Mouse (Mus musculus) hindbrain, embryonic 13.5 days (tissue): Measurements from ENCODE around the gene Disp2. TPM values are rescaled to one million over a fixed set of nuclear protein-coding genes. Genes with fewer than 3 reads are reported as not detected.

Experiments used
- ATAC-seq: fragments of 200-750 bp; cut with Nextera tagmentation; 2 replicates; pipeline ENCODE4 v1.8.0; 2017; ENCODE audit warnings: moderate TSS enrichment; ENCODE audit not compliant: low FRiP score
- H3K27ac ChIP-seq: fragments of 300-500 bp; sonication (generic); 2 replicates; pipeline ENCODE4 v1.5.1; 2015; ENCODE audit warnings: inconsistent platforms, mild to moderate bottlenecking, moderate library complexity
- H3K27me3 ChIP-seq: fragments of 300-500 bp; sonication (generic); 2 replicates; pipeline ENCODE4 v1.6.1; 2015; ENCODE audit warnings: mild to moderate bottlenecking, inconsistent platforms
- H3K36me3 ChIP-seq: fragments of 300-500 bp; sonication (generic); 2 replicates; pipeline ENCODE4 v1.6.1; 2015; ENCODE audit warnings: mild to moderate bottlenecking, inconsistent platforms
- H3K4me1 ChIP-seq: fragments of 300-500 bp; sonication (generic); replicated peaks from 2 replicates; pipeline ENCODE4 v1.6.1; 2015; ENCODE audit warnings: inconsistent platforms
- H3K4me2 ChIP-seq: fragments of 300-500 bp; sonication (generic); 2 replicates; pipeline ENCODE4 v1.6.1; 2015; ENCODE audit warnings: inconsistent platforms, mild to moderate bottlenecking, moderate library complexity
- H3K4me3 ChIP-seq: fragments of 300-500 bp; sonication (generic); 2 replicates; pipeline ENCODE4 v1.5.1; 2015; ENCODE audit warnings: mild to moderate bottlenecking, inconsistent platforms
- H3K9ac ChIP-seq: fragments of 300-500 bp; sonication (generic); 2 replicates; pipeline ENCODE4 v1.6.1; 2015; ENCODE audit warnings: mild to moderate bottlenecking, inconsistent platforms
- H3K9me3 ChIP-seq: fragments of 300-500 bp; sonication (generic); 2 replicates; pipeline ENCODE4 v1.6.1; 2016; ENCODE audit warnings: inconsistent platforms
- WGBS: fragments of 180-500 bp; shearing (Covaris S2); methylation state at CpG from one replicate; pipeline ENCODE4 v1.1.7; 2015; 5-methylcytosine and 5-hydroxymethylcytosine counted together
- polyA plus RNA-seq: library from polyadenylated mRNA; unstranded; fragments of >200 nt; fragmentation: Nextera tagmentation; extraction: Ambion mirVana; gene quantifications from 2 replicates; pipeline ENCODE4 v1.2.1, GENCODE M21; 2015

Gene Disp2
- polyA plus RNA-seq, 1 experiment from 2014 or later = 37.3 TPM

- Histone ChIP-seq H3K4me2 (peak overlapping the region; percentile 89), H3K4me3 (peak overlapping the region; percentile 95), H3K27ac (peak overlapping the region; percentile 82), H3K9me3 (no peaks in the 10 kb centered on the region), H3K36me3 (0 out of 2 replicates have a peak, but pooled peaks cover 2% of the 10 kb centered on the region), H3K27me3 (peaks cover 24% of the 10 kb centered on the region), H3K4me1 (peaks cover 61% of the 10 kb centered on the region), H3K9ac (peak overlapping the region; percentile 97)
- under 1% methylated on average over 93 of the region's 113 CpGs for WGBS
- peak; percentile 34 for ATAC-seq
These were observed 33.3 kb upstream of the Disp2 start for GRCm38 (mm10) chr2:118745915-118746901.

DNA sequence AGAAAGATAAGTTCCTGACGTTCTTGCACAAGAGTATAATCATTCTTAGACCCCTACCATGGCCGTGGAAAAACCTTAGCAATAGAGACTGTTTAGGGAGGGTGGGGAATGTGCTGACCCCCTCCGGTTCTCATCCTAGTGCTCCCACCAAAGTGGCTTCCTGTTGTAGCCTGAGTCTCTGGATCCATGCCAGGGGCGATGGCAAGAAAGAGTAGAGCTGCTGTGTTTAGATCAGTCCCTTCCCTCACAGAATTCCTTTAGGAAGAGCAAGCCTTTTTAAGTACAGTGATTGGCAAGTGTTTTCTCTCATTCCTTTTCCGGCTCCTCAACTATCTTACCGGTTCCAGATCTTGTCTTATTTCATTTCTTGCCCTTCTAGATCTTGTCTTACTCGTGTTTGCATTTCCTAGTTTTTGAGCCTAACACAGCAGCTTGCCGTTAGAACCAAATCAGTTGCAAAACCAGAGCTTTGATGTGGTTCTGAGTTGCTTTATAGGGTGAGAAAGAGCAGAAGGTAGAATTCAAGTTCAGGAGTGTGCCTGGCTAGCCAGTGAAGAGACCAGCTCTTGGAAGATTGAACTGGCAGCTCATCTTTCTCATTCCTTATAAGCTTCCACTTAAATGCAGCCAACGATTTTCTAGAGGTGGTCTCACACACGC is 32.1 kb upstream of the Disp2 start:
- WGBS = 39% methylated on average over 10 of the region's 10 CpGs
- Histone ChIP-seq H3K9ac (peak overlapping the region; percentile 97), H3K4me1 (peaks cover 70% of the 10 kb centered on the region)

GRCm38 (mm10) chr2:118749341-118749884 is 30.1 kb upstream of the Disp2 start:
- Histone ChIP-seq H3K4me1 (peaks cover 66% of the 10 kb centered on the region), H3K36me3 (peaks cover 7% of the 10 kb centered on the region; the same call in 1 of the 2 replicates), H3K9me3 (no peaks in the 10 kb centered on the region), H3K4me3 (peak overlapping the region; percentile 12), H3K27me3 (peaks cover 6% of the 10 kb centered on the region), H3K27ac (peak overlapping the region; percentile 76), H3K9ac (peak overlapping the region; percentile 59), H3K4me2 (peak overlapping the region; percentile 29)
- ATAC-seq = no peak
- 12% methylated on average over 10 of the region's 10 CpGs for WGBS

More for the DNA sequence above, 32.1 kb upstream of the Disp2 start:
- Histone ChIP-seq H3K36me3 (peaks cover 6% of the 10 kb centered on the region; the same call in 1 of the 2 replicates), H3K4me3 (peak overlapping the region; percentile 95), H3K27me3 (peaks cover 15% of the 10 kb centered on the region), H3K4me2 (peak overlapping the region; percentile 89), H3K9me3 (no peaks in the 10 kb centered on the region), H3K27ac (peak overlapping the region; percentile 12; the same call in 1 of the 2 replicates)
- no peak for ATAC-seq

GRCm38 (mm10) chr2:118750476-118750875 is 29.0 kb upstream of the Disp2 start:
- 72% methylated on average over 8 of the region's 8 CpGs for WGBS
- ATAC-seq = no peak
- H3K36me3 ChIP-seq = peaks cover 7% of the 10 kb centered on the region; the same call in 1 of the 2 replicates
- peak overlapping the region; percentile 59; the same call in 1 of the 2 replicates for H3K9ac ChIP-seq
- no peak overlapping the region for H3K4me3 ChIP-seq
- H3K4me1 ChIP-seq = peaks cover 56% of the 10 kb centered on the region
- peak overlapping the region; percentile 29; the same call in 1 of the 2 replicates for H3K4me2 ChIP-seq
- no peaks in the 10 kb centered on the region for H3K9me3 ChIP-seq
- H3K27me3 ChIP-seq = no peaks in the 10 kb centered on the region
- H3K27ac ChIP-seq = peak overlapping the region; percentile 76; the same call in 1 of the 2 replicates

GRCm38 (mm10) chr2:118751896-118752791 is 27.4 kb upstream of the Disp2 start:
- H3K27me3 ChIP-seq = no peaks in the 10 kb centered on the region
- peaks cover 7% of the 10 kb centered on the region; the same call in 1 of the 2 replicates for H3K36me3 ChIP-seq
- no peak for ATAC-seq
- H3K9ac ChIP-seq = 0 out of 2 replicates have a peak overlapping the region, but pooled peaks have one; percentile 19
- no peak overlapping the region for H3K4me3 ChIP-seq
- peak overlapping the region; percentile 44; the same call in 1 of the 2 replicates for H3K27ac ChIP-seq
- no peaks in the 10 kb centered on the region for H3K9me3 ChIP-seq
- 67% methylated on average over 16 of the region's 16 CpGs for WGBS
- H3K4me1 ChIP-seq = peaks cover 50% of the 10 kb centered on the region
- no peak overlapping the region for H3K4me2 ChIP-seq

DNA sequence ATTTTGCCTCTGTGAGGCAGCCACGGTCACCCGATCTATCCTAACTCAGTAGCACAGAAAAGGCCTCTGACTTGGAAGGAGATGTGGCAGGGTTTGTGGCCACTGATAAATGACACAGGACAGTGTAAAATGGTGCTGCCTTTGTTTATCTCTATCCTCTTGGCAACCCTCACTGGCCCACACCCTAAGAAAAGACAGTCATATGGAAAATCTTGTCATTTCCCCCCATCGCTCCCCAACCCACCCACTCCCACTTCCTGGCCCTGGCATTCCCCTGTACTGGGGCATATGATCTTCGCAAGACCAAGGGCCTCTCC is 26.8 kb upstream of the Disp2 start:
- H3K4me1 ChIP-seq = peaks cover 44% of the 10 kb centered on the region
- no peaks in the 10 kb centered on the region for H3K9me3 ChIP-seq
- no peak overlapping the region for H3K4me3 ChIP-seq
- peaks cover 7% of the 10 kb centered on the region; the same call in 1 of the 2 replicates for H3K36me3 ChIP-seq
- no peak overlapping the region for H3K4me2 ChIP-seq
- H3K27me3 ChIP-seq = no peaks in the 10 kb centered on the region
- 0 out of 2 replicates have a peak overlapping the region, but pooled peaks have one; percentile 19 for H3K9ac ChIP-seq
- 78% methylated on average over 4 of the region's 4 CpGs for WGBS
- ATAC-seq = no peak
- no peak overlapping the region for H3K27ac ChIP-seq

DNA sequence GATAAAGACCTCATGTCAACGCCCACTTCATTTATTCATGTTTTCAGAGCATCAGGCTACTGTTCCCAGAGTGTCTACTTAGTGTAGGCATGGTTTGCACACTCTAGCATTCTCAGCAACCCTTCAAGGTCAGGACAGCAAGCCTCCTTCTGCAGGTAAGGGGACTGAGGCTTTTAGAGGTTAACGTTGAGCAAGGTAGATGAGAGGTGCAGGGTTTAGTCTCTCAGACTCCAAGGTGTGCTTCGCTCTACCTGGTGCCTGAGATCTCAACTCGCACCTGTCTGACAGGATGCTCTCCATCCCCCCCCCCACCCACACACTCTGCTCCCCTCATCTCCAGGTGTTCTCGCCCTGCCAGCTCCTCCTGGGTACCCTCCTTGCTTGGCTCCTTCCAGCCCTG is 25.4 kb upstream of the Disp2 start:
- Histone ChIP-seq H3K9ac (no peak overlapping the region), H3K4me1 (peaks cover 30% of the 10 kb centered on the region), H3K9me3 (no peaks in the 10 kb centered on the region), H3K4me3 (no peak overlapping the region), H3K4me2 (no peak overlapping the region), H3K36me3 (peaks cover 5% of the 10 kb centered on the region; the same call in 1 of the 2 replicates), H3K27me3 (peaks cover 11% of the 10 kb centered on the region; the same call in 1 of the 2 replicates), H3K27ac (no peak overlapping the region)
- 93% methylated on average over 5 of the region's 5 CpGs for WGBS
- no peak for ATAC-seq

DNA sequence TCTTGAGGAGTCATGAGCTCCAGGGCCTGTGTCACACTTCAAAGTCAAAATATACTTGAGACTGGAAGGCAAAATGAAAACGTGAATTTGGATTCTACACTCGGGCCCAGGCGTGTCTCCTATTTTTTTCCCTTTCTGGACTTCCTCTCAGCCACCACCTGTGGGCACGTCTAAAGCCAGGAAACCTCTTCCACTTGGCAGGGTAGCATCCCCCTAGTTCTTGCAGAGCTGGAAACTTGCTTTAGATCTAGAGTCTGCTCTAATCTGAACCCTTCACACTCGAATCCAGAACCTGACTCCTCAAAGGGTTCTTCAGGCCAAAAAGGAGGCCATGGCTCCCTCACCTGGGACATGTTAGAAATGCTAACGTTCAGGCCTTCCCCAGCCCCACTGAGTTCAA is 24.1 kb upstream of the Disp2 start:
- Histone ChIP-seq H3K4me2 (no peak overlapping the region), H3K36me3 (peaks cover 5% of the 10 kb centered on the region; the same call in 1 of the 2 replicates), H3K9me3 (no peaks in the 10 kb centered on the region), H3K4me1 (peaks cover 26% of the 10 kb centered on the region), H3K9ac (no peak overlapping the region), H3K27ac (no peak overlapping the region), H3K27me3 (peaks cover 11% of the 10 kb centered on the region; the same call in 1 of the 2 replicates), H3K4me3 (no peak overlapping the region)
- 87% methylated on average over 6 of the region's 6 CpGs for WGBS
- ATAC-seq = no peak

- peaks cover 5% of the 10 kb centered on the region; the same call in 1 of the 2 replicates for H3K36me3 ChIP-seq
- no peaks in the 10 kb centered on the region for H3K9me3 ChIP-seq
- no peak overlapping the region for H3K27ac ChIP-seq
- H3K27me3 ChIP-seq = peaks cover 13% of the 10 kb centered on the region; the same call in 1 of the 2 replicates
- H3K4me2 ChIP-seq = no peak overlapping the region
- ATAC-seq = no peak
- H3K4me3 ChIP-seq = no peak overlapping the region
- WGBS = 87% methylated on average over 4 of the region's 4 CpGs
- H3K9ac ChIP-seq = no peak overlapping the region
- H3K4me1 ChIP-seq = peaks cover 28% of the 10 kb centered on the region
These were observed 23.4 kb upstream of the Disp2 start for GRCm38 (mm10) chr2:118756103-118756502.

DNA sequence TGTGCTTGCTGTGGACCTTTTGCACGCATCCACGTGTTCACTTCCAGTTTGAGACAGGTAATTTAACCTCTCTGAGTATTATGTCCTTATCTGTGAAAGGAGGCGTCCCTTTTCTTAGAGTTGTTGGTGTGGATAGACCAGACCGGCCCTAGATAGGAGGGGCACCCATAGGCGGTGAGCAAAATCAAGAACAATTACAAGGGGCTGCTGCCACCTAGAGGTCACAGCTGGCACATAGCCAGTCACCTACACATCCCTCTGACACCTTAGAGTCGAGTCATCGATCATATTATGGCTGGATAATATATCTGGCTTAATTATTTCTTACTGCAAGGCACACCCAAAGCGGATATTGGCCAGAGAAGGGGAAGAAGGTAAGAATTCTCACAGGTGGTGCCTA is 19.7 kb upstream of the Disp2 start:
- Histone ChIP-seq H3K9me3 (no peaks in the 10 kb centered on the region), H3K4me1 (peaks cover 50% of the 10 kb centered on the region), H3K36me3 (no peaks in the 10 kb centered on the region), H3K27ac (no peak overlapping the region), H3K27me3 (peaks cover 16% of the 10 kb centered on the region; the same call in 1 of the 2 replicates), H3K4me2 (no peak overlapping the region), H3K9ac (0 out of 2 replicates have a peak overlapping the region, but pooled peaks have one; percentile 14), H3K4me3 (no peak overlapping the region)
- WGBS = 11% methylated on average over 8 of the region's 8 CpGs
- 0 out of 2 replicates have a peak, but pooled peaks have one; percentile 25 for ATAC-seq
